Mouse (Mus musculus) neural tube, embryonic 15.5 days (tissue): ENCODE results near the gene Gm32742. TPM values are rescaled to one million over a fixed set of nuclear protein-coding genes. Genes with fewer than 3 reads are reported as not detected.

ENCODE experiments used
- ATAC-seq: fragments of 200-750 bp; cut with Nextera tagmentation; 2 replicates; pipeline ENCODE4 v1.8.0; 2017; ENCODE audit warnings: mild to moderate bottlenecking, moderate TSS enrichment, moderate library complexity; ENCODE audit not compliant: low FRiP score
- H3K27ac ChIP-seq: fragments of 300-500 bp; sonication (generic); replicated peaks from 2 replicates; pipeline ENCODE4 v1.5.1; 2015; ENCODE audit warnings: mild to moderate bottlenecking, inconsistent platforms
- H3K27me3 ChIP-seq: fragments of 300-500 bp; sonication (generic); replicated peaks from 2 replicates; pipeline ENCODE4 v1.6.1; 2015; ENCODE audit warnings: inconsistent platforms
- H3K36me3 ChIP-seq: fragments of 300-500 bp; sonication (generic); 2 replicates; pipeline ENCODE4 v1.6.1; 2015; ENCODE audit warnings: inconsistent platforms
- H3K4me1 ChIP-seq: fragments of 300-500 bp; sonication (generic); 2 replicates; pipeline ENCODE4 v1.6.1; 2015; ENCODE audit warnings: inconsistent platforms
- H3K4me2 ChIP-seq: fragments of 300-500 bp; sonication (generic); 2 replicates; pipeline ENCODE4 v1.6.1; 2015; ENCODE audit warnings: inconsistent platforms, mild to moderate bottlenecking, moderate library complexity
- H3K4me3 ChIP-seq: fragments of 300-500 bp; sonication (generic); replicated peaks from 2 replicates; pipeline ENCODE4 v1.5.1; 2015; ENCODE audit warnings: mild to moderate bottlenecking, inconsistent platforms
- H3K9ac ChIP-seq: fragments of 300-500 bp; sonication (generic); replicated peaks from 2 replicates; pipeline ENCODE4 v1.6.1; 2015; ENCODE audit warnings: mild to moderate bottlenecking, inconsistent platforms
- H3K9me3 ChIP-seq: fragments of 300-500 bp; sonication (generic); replicated peaks from 2 replicates; pipeline ENCODE4 v1.6.1; 2016; ENCODE audit warnings: inconsistent platforms
- WGBS: fragments of 180-500 bp; shearing (Covaris S2); methylation state at CpG from one replicate; pipeline ENCODE4 v1.1.7; 2015; ENCODE audit warnings: mixed read lengths; 5-methylcytosine and 5-hydroxymethylcytosine counted together
- polyA plus RNA-seq: library from polyadenylated mRNA; unstranded; fragments of >200 nt; fragmentation: Nextera tagmentation; extraction: Ambion mirVana; gene quantifications from 2 replicates; pipeline ENCODE4 v1.2.1, GENCODE M21; 2015

Gene Gm32742
- polyA plus RNA-seq, 1 experiment from 2014 or later: not detected

GRCm38 (mm10) chr9:51178297-51178696, 13.0 kb upstream of the Gm32742 start:
- no peak overlapping the region for H3K27ac ChIP-seq
- no peaks in the 10 kb centered on the region for H3K9me3 ChIP-seq
- H3K4me1 ChIP-seq: no peaks in the 10 kb centered on the region
- no peak overlapping the region for H3K9ac ChIP-seq
- no peak overlapping the region for H3K4me3 ChIP-seq
- WGBS: 92% methylated on average over 1 of the region's 1 CpGs
- ATAC-seq: no peak
- H3K36me3 ChIP-seq: no peaks in the 10 kb centered on the region
- no peaks in the 10 kb centered on the region for H3K27me3 ChIP-seq
- no peak overlapping the region for H3K4me2 ChIP-seq

GRCm38 (mm10) chr9:51175722-51176121, 10.4 kb upstream of the Gm32742 start:
- ATAC-seq: no peak
- Histone ChIP-seq H3K4me2 (no peak overlapping the region), H3K27ac (no peak overlapping the region), H3K4me3 (no peak overlapping the region), H3K9ac (no peak overlapping the region), H3K9me3 (no peaks in the 10 kb centered on the region), H3K36me3 (no peaks in the 10 kb centered on the region), H3K27me3 (no peaks in the 10 kb centered on the region), H3K4me1 (no peaks in the 10 kb centered on the region)
- WGBS: 94% methylated on average over 1 of the region's 1 CpGs

GRCm38 (mm10) chr9:51174890-51175464, 9.7 kb upstream of the Gm32742 start:
- H3K4me2 ChIP-seq: no peak overlapping the region
- no peak overlapping the region for H3K9ac ChIP-seq
- no peaks in the 10 kb centered on the region for H3K4me1 ChIP-seq
- no peaks in the 10 kb centered on the region for H3K9me3 ChIP-seq
- 62% methylated on average over 8 of the region's 8 CpGs for WGBS
- H3K4me3 ChIP-seq: no peak overlapping the region
- H3K36me3 ChIP-seq: no peaks in the 10 kb centered on the region
- ATAC-seq: no peak
- no peak overlapping the region for H3K27ac ChIP-seq
- H3K27me3 ChIP-seq: no peaks in the 10 kb centered on the region

GRCm38 (mm10) chr9:51170298-51170697, 5.0 kb upstream of the Gm32742 start:
- WGBS: 73% methylated on average over 6 of the region's 6 CpGs
- no peaks in the 10 kb centered on the region for H3K36me3 ChIP-seq
- no peaks in the 10 kb centered on the region for H3K4me1 ChIP-seq
- no peaks in the 10 kb centered on the region for H3K9me3 ChIP-seq
- H3K9ac ChIP-seq: no peak overlapping the region
- H3K27ac ChIP-seq: no peak overlapping the region
- no peak overlapping the region for H3K4me3 ChIP-seq
- H3K4me2 ChIP-seq: no peak overlapping the region
- H3K27me3 ChIP-seq: no peaks in the 10 kb centered on the region
- no peak for ATAC-seq

GRCm38 (mm10) chr9:51169133-51169532, 3.8 kb upstream of the Gm32742 start:
- WGBS: 90% methylated on average over 7 of the region's 7 CpGs
- H3K36me3 ChIP-seq: no peaks in the 10 kb centered on the region

GRCm38 (mm10) chr9:51168698-51169097, 3.4 kb upstream of the Gm32742 start:
- no peaks in the 10 kb centered on the region for H3K27me3 ChIP-seq
- no peaks in the 10 kb centered on the region for H3K36me3 ChIP-seq
- no peaks in the 10 kb centered on the region for H3K9me3 ChIP-seq
- H3K4me3 ChIP-seq: no peak overlapping the region
- H3K4me2 ChIP-seq: no peak overlapping the region
- ATAC-seq: no peak
- no peak overlapping the region for H3K9ac ChIP-seq
- no peaks in the 10 kb centered on the region for H3K4me1 ChIP-seq
- no peak overlapping the region for H3K27ac ChIP-seq
- 76% methylated on average over 5 of the region's 5 CpGs for WGBS

More at GRCm38 (mm10) chr9:51169133-51169532, 3.8 kb upstream of the Gm32742 start:
- H3K4me2 ChIP-seq: no peak overlapping the region
- no peaks in the 10 kb centered on the region for H3K9me3 ChIP-seq
- ATAC-seq: no peak
- H3K4me1 ChIP-seq: no peaks in the 10 kb centered on the region
- no peak overlapping the region for H3K9ac ChIP-seq
- no peaks in the 10 kb centered on the region for H3K27me3 ChIP-seq
- no peak overlapping the region for H3K27ac ChIP-seq
- no peak overlapping the region for H3K4me3 ChIP-seq

GRCm38 (mm10) chr9:51167954-51168353, 2.6 kb upstream of the Gm32742 start:
- 57% methylated on average over 11 of the region's 11 CpGs for WGBS
- H3K27ac ChIP-seq: no peak overlapping the region
- H3K9me3 ChIP-seq: no peaks in the 10 kb centered on the region
- no peak overlapping the region for H3K4me2 ChIP-seq
- ATAC-seq: no peak
- H3K27me3 ChIP-seq: no peaks in the 10 kb centered on the region
- no peak overlapping the region for H3K9ac ChIP-seq
- no peak overlapping the region for H3K4me3 ChIP-seq
- no peaks in the 10 kb centered on the region for H3K4me1 ChIP-seq
- no peaks in the 10 kb centered on the region for H3K36me3 ChIP-seq

GRCm38 (mm10) chr9:51163989-51164388, 1.3 kb downstream of the Gm32742 start:
- H3K4me2 ChIP-seq: no peak overlapping the region
- no peak overlapping the region for H3K9ac ChIP-seq
- H3K27ac ChIP-seq: no peak overlapping the region
- no peaks in the 10 kb centered on the region for H3K4me1 ChIP-seq
- WGBS: 83% methylated on average over 5 of the region's 5 CpGs
- peaks cover 7% of the 10 kb centered on the region; the same call in 1 of the 2 replicates for H3K27me3 ChIP-seq
- ATAC-seq: no peak
- no peak overlapping the region for H3K4me3 ChIP-seq
- H3K36me3 ChIP-seq: no peaks in the 10 kb centered on the region
- no peaks in the 10 kb centered on the region for H3K9me3 ChIP-seq

- peaks cover 9% of the 10 kb centered on the region; the same call in 1 of the 2 replicates for H3K27me3 ChIP-seq
- no peak overlapping the region for H3K4me2 ChIP-seq
- WGBS: 33% methylated on average over 4 of the region's 4 CpGs
- no peaks in the 10 kb centered on the region for H3K4me1 ChIP-seq
- no peak overlapping the region for H3K27ac ChIP-seq
- no peak overlapping the region for H3K4me3 ChIP-seq
- no peaks in the 10 kb centered on the region for H3K9me3 ChIP-seq
- H3K9ac ChIP-seq: no peak overlapping the region
- no peaks in the 10 kb centered on the region for H3K36me3 ChIP-seq
- ATAC-seq: peak; percentile 79
Measured at GRCm38 (mm10) chr9:51161771-51162388, 3.4 kb downstream of the Gm32742 start.

- no peaks in the 10 kb centered on the region for H3K36me3 ChIP-seq
- no peak overlapping the region for H3K27ac ChIP-seq
- H3K27me3 ChIP-seq: no peaks in the 10 kb centered on the region; the same call in none of the 2 replicates
- WGBS: 25% methylated on average over 13 of the region's 13 CpGs
- no peak overlapping the region for H3K9ac ChIP-seq
- H3K9me3 ChIP-seq: no peaks in the 10 kb centered on the region
- no peak overlapping the region for H3K4me3 ChIP-seq
- peak; percentile 47; the same call in 1 of the 2 replicates for ATAC-seq
- H3K4me2 ChIP-seq: peak overlapping the region; percentile 32
- H3K4me1 ChIP-seq: peaks cover 3% of the 10 kb centered on the region; the same call in 1 of the 2 replicates
Measured at GRCm38 (mm10) chr9:51152079-51152752, 13.1 kb downstream of the Gm32742 start.

GRCm38 (mm10) chr9:51147294-51147693, 18.0 kb downstream of the Gm32742 start:
- no peak overlapping the region for H3K4me3 ChIP-seq
- no peaks in the 10 kb centered on the region; the same call in 1 of the 2 replicates for H3K27me3 ChIP-seq
- peaks cover 9% of the 10 kb centered on the region for H3K4me1 ChIP-seq
- ATAC-seq: no peak
- H3K9me3 ChIP-seq: no peaks in the 10 kb centered on the region
- no peak overlapping the region for H3K4me2 ChIP-seq
- H3K36me3 ChIP-seq: no peaks in the 10 kb centered on the region
- 85% methylated on average over 5 of the region's 5 CpGs for WGBS
- no peak overlapping the region for H3K9ac ChIP-seq
- no peak overlapping the region for H3K27ac ChIP-seq

GRCm38 (mm10) chr9:51146496-51146895, 18.8 kb downstream of the Gm32742 start:
- Histone ChIP-seq H3K27ac (no peak overlapping the region), H3K36me3 (no peaks in the 10 kb centered on the region)
- WGBS: 63% methylated on average over 4 of the region's 4 CpGs

More at GRCm38 (mm10) chr9:51146496-51146895, 18.8 kb downstream of the Gm32742 start:
- no peak overlapping the region for H3K4me2 ChIP-seq
- H3K4me3 ChIP-seq: no peak overlapping the region
- no peak overlapping the region for H3K9ac ChIP-seq
- H3K9me3 ChIP-seq: no peaks in the 10 kb centered on the region
- no peak for ATAC-seq
- no peaks in the 10 kb centered on the region; the same call in 1 of the 2 replicates for H3K27me3 ChIP-seq
- H3K4me1 ChIP-seq: peaks cover 6% of the 10 kb centered on the region
